Mouse (Mus musculus): ENCODE results near the gene Cftr. TPM values are rescaled to one million over a fixed set of nuclear protein-coding genes. Genes with fewer than 3 reads are reported as not detected.
A peak's percentile ranks its signal among the peaks of the same experiment; 100 is the strongest.

The Cftr gene
- 3.3 and 3.7 TPM in 2 replicates for polyA plus RNA-seq (2015; fragmentation: Nextera tagmentation; extraction: Ambion mirVana)

GRCm38 (mm10) chr6:18170311-18170922 lies at the start of gene Cftr:
TSS of gene Cftr (plus strand) at chr6:18170687.
- ATAC-seq (replicated peaks; ENCODE audit: low FRiP score, low read depth), result peak; percentile 82

GRCm38 (mm10) chr6:18127206-18127983 lies 43.1 kb upstream of the Cftr start:
- Histone ChIP-seq H3K4me2 (ENCODE audit: low read length) (no peak overlapping the region), H3K36me3 (ENCODE audit: insufficient read depth, low read length) (no peaks in the 10 kb centered on the region), H3K9ac (ENCODE audit: low read depth, low read length) (no peak overlapping the region), H3K27me3 (ENCODE audit: insufficient read depth, low read length) (no peaks in the 10 kb centered on the region), H3K9me3 (replicated peaks; ENCODE audit: low read length) (no peaks in the 10 kb centered on the region), H3K4me1 (replicated peaks; ENCODE audit: insufficient read depth, low read length) (no peaks in the 10 kb centered on the region), H3K4me3 (replicated peaks; ENCODE audit: low read depth, low read length) (no peak overlapping the region), H3K27ac (no peak overlapping the region)
- 51% methylated on average over 2 of the region's 2 CpGs for WGBS
- no peak for DNase-seq (ENCODE audit: low spot score)
- 0 out of 2 replicates have a peak, but pooled peaks have one; percentile 25 for ATAC-seq (replicated peaks; ENCODE audit: low FRiP score, low read depth)
- no peak for TF ChIP-seq CTCF (IDR thresholded peaks at IDR 0.05; ENCODE audit: low read depth)

More at GRCm38 (mm10) chr6:18170311-18170922, at the start of gene Cftr:
- Histone ChIP-seq H3K36me3 (ENCODE audit: insufficient read depth, low read length) (no peaks in the 10 kb centered on the region), H3K9ac (ENCODE audit: low read depth, low read length) (peak within 1 kb of the TSS; percentile 59), H3K4me3 (replicated peaks; ENCODE audit: low read depth, low read length) (peak within 1 kb of the TSS; percentile 50), H3K4me1 (replicated peaks; ENCODE audit: insufficient read depth, low read length) (0 out of 2 replicates have a peak, but pooled peaks cover 3% of the 10 kb centered on the region), H3K27me3 (ENCODE audit: insufficient read depth, low read length) (no peaks in the 10 kb centered on the region), H3K27ac (no peak within 1 kb of the TSS), H3K4me2 (ENCODE audit: low read length) (peak within 1 kb of the TSS; percentile 84), H3K9me3 (replicated peaks; ENCODE audit: low read length) (no peaks in the 10 kb centered on the region)
- no peak for TF ChIP-seq CTCF (IDR thresholded peaks at IDR 0.05; ENCODE audit: low read depth)
- WGBS, result 1% methylated on average over 43 of the region's 45 CpGs
- peak; percentile 29 for DNase-seq (ENCODE audit: low spot score)

GRCm38 (mm10) chr6:18128059-18128458 lies 42.4 kb upstream of the Cftr start:
- ATAC-seq (replicated peaks; ENCODE audit: low FRiP score, low read depth) (no peak), DNase-seq (ENCODE audit: low spot score) (no peak)
- no peak overlapping the region for H3K27ac ChIP-seq
- no peaks in the 10 kb centered on the region for H3K9me3 ChIP-seq (replicated peaks; ENCODE audit: low read length)
- H3K36me3 ChIP-seq (ENCODE audit: insufficient read depth, low read length), result no peaks in the 10 kb centered on the region
- H3K27me3 ChIP-seq (ENCODE audit: insufficient read depth, low read length), result no peaks in the 10 kb centered on the region
- no peak for TF ChIP-seq CTCF (IDR thresholded peaks at IDR 0.05; ENCODE audit: low read depth)
- 64% methylated on average over 4 of the region's 4 CpGs for WGBS
- H3K9ac ChIP-seq (ENCODE audit: low read depth, low read length), result no peak overlapping the region
- no peak overlapping the region for H3K4me2 ChIP-seq (ENCODE audit: low read length)
- no peak overlapping the region for H3K4me3 ChIP-seq (replicated peaks; ENCODE audit: low read depth, low read length)
- no peaks in the 10 kb centered on the region for H3K4me1 ChIP-seq (replicated peaks; ENCODE audit: insufficient read depth, low read length)

GRCm38 (mm10) chr6:18135246-18135645 lies 35.2 kb upstream of the Cftr start:
- Histone ChIP-seq H3K27me3 (ENCODE audit: insufficient read depth, low read length) (no peaks in the 10 kb centered on the region), H3K9ac (ENCODE audit: low read depth, low read length) (no peak overlapping the region), H3K4me1 (replicated peaks; ENCODE audit: insufficient read depth, low read length) (no peaks in the 10 kb centered on the region), H3K36me3 (ENCODE audit: insufficient read depth, low read length) (no peaks in the 10 kb centered on the region), H3K27ac (no peak overlapping the region), H3K9me3 (replicated peaks; ENCODE audit: low read length) (no peaks in the 10 kb centered on the region), H3K4me3 (replicated peaks; ENCODE audit: low read depth, low read length) (no peak overlapping the region), H3K4me2 (ENCODE audit: low read length) (no peak overlapping the region)
- DNase-seq (ENCODE audit: low spot score) (peak; percentile 58), ATAC-seq (replicated peaks; ENCODE audit: low FRiP score, low read depth) (no peak)
- WGBS, result 43% methylated on average over 1 of the region's 1 CpGs
- peak; percentile 67 for TF ChIP-seq CTCF (IDR thresholded peaks at IDR 0.05; ENCODE audit: low read depth)

GRCm38 (mm10) chr6:18153031-18153430 lies 17.5 kb upstream of the Cftr start:
- Histone ChIP-seq H3K4me2 (ENCODE audit: low read length) (no peak overlapping the region), H3K9me3 (replicated peaks; ENCODE audit: low read length) (no peaks in the 10 kb centered on the region), H3K4me1 (replicated peaks; ENCODE audit: insufficient read depth, low read length) (no peaks in the 10 kb centered on the region), H3K9ac (ENCODE audit: low read depth, low read length) (no peak overlapping the region), H3K36me3 (ENCODE audit: insufficient read depth, low read length) (no peaks in the 10 kb centered on the region), H3K4me3 (replicated peaks; ENCODE audit: low read depth, low read length) (no peak overlapping the region), H3K27me3 (ENCODE audit: insufficient read depth, low read length) (no peaks in the 10 kb centered on the region), H3K27ac (no peak overlapping the region)
- DNase-seq (ENCODE audit: low spot score) (no peak), ATAC-seq (replicated peaks; ENCODE audit: low FRiP score, low read depth) (no peak)
- 70% methylated on average over 4 of the region's 4 CpGs for WGBS
- TF ChIP-seq CTCF (IDR thresholded peaks at IDR 0.05; ENCODE audit: low read depth), result no peak

GRCm38 (mm10) chr6:18169618-18170017 lies 869 bp upstream of the Cftr start:
- no peaks in the 10 kb centered on the region for H3K27me3 ChIP-seq (ENCODE audit: insufficient read depth, low read length)
- no peak overlapping the region for H3K4me3 ChIP-seq (replicated peaks; ENCODE audit: low read depth, low read length)
- WGBS, result 91% methylated on average over 1 of the region's 1 CpGs
- H3K4me2 ChIP-seq (ENCODE audit: low read length), result no peak overlapping the region
- no peak for TF ChIP-seq CTCF (IDR thresholded peaks at IDR 0.05; ENCODE audit: low read depth)
- H3K9me3 ChIP-seq (replicated peaks; ENCODE audit: low read length), result no peaks in the 10 kb centered on the region
- DNase-seq (ENCODE audit: low spot score) (no peak), ATAC-seq (replicated peaks; ENCODE audit: low FRiP score, low read depth) (no peak)
- no peaks in the 10 kb centered on the region for H3K36me3 ChIP-seq (ENCODE audit: insufficient read depth, low read length)
- H3K27ac ChIP-seq, result no peak overlapping the region
- 0 out of 2 replicates have a peak, but pooled peaks cover 3% of the 10 kb centered on the region for H3K4me1 ChIP-seq (replicated peaks; ENCODE audit: insufficient read depth, low read length)
- H3K9ac ChIP-seq (ENCODE audit: low read depth, low read length), result no peak overlapping the region

All from kidney, postnatal 0 days (tissue).